Mouse (Mus musculus) central nervous system, embryonic 14 days (tissue): ENCODE measurements around the gene Ezh1. TPM values are rescaled to one million over a fixed set of nuclear protein-coding genes. Genes with fewer than 3 reads are reported as not detected.

ENCODE experiments used
- polyA plus RNA-seq: library from polyadenylated mRNA; depleted of rRNA; stranded (reverse); fragments of >200 nt; gene quantifications from 2 replicates; pipeline ENCODE4 v1.2.3, GENCODE M21; 2012; rRNA removed

Gene Ezh1
- polyA plus RNA-seq = 27.4 and 32.0 TPM in 2 replicates

DNA sequence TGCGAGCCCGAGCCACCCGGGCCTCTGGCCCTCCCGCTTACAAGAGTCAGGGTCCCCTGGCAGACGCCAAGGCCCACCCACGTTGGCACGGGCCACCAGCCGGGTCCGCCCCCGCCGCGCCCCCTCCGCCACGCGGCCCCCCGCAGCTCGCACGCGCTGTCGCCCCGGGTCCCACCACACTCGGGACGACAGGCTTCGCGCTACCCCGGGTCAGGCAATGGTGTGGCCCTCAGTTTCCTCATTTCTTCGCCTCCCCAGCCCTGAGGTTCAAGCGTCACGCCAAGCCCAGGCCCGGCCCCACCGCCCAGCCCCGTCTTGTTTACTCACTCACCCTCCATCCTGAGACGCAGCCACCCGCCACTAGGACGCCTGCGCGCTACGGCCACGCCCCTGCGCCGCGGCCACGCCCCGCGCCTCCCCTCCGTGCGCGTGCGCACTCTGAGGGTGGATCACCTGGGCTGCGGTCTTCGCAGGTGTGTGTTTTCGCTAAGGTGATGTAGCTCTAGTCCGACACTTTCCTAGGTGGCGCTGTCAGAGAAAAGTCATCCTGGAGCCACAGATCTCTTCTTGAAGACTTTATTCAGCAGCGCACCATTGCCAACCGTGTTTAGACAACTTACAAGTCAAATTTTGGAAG lies at the start of gene Ezh1:
Gene Ezh1 (minus strand): TSS at position 399 of the 637 bp plus-strand sequence.

DNA sequence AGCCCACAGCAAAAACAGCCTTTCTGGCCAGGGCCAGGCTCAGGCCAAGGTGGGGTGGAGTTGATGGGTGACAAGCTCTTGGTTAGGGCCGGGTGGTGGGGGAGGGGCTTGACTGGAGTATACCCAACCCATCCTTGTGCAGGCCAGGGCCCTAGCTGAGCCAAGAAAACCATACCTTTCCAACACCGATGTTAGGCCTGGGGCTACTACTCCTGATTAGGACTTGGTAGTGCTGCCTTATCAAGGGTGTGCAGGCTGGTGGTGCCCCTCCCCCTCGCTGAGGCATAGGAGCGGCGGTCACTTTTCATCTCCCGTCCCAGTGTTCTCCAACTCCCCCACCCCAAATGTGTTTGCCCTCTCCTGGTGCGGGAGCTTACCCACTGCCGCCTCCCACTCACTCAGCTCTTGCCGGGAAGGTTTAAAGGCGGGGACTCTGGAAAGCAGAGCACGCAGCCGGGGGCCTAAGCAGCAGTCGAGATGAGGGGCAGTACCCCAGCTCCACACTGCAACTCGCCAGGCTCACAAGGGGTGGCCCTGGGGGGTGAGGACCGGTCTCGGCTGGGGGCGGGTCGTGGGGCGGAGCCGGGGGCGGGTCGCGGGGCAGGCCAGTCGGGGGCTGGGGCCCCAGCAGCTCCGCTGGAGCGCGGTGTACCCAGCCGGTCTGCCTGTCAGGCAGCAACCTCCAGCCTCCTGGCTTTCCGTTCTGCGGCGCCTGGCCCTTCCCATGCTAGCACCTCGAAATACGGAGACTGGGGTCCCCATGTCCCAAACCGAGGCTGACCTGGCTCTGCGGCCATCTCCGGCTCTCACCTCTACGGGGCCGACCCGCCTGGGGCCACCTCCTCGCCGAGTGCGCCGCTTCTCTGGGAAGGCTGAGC lies 33.9 kb upstream of the Ezh1 start, which contains the start of gene Wnk4:
Gene Wnk4 (plus strand): TSS at position 620 of the 878 bp plus-strand sequence.

DNA sequence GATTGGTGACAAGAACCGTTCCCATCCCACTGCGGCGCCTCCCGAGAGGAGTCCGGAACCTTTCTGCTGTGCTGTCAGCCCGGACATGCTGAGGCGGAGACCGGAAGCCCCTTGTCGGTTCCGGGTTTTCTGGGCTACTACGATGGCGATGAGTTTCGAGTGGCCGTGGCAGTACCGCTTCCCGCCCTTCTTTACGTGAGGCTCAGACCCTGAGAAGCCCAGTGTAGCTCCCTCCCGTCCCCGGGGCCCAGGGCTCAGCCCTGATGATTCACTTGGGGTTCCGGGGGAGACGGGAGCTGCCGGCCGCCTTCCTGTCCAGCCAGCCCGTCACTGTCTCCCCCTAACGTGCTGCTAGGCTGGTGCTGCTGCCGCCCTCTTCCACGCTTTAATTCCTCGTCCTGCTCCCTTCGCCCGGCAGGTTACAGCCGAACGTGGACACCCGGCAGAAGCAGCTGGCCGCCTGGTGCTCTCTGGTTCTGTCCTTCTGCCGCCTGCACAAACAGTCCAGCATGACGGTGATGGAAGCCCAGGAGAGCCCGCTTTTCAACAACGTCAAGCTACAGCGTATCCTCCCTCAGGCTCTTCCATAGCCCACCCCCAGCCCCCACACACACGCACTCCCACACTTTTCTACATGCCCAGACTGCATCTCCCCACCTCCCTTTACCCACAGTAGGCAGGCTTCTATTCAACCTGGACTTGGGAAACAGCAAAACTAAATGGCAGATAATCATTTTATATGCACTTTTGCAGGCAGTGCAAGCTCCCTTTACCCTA lies 27.5 kb upstream of the Ezh1 start, which contains the start of gene Vps25:
Gene Vps25 (plus strand): TSS at position 95 of the 777 bp plus-strand sequence.

DNA sequence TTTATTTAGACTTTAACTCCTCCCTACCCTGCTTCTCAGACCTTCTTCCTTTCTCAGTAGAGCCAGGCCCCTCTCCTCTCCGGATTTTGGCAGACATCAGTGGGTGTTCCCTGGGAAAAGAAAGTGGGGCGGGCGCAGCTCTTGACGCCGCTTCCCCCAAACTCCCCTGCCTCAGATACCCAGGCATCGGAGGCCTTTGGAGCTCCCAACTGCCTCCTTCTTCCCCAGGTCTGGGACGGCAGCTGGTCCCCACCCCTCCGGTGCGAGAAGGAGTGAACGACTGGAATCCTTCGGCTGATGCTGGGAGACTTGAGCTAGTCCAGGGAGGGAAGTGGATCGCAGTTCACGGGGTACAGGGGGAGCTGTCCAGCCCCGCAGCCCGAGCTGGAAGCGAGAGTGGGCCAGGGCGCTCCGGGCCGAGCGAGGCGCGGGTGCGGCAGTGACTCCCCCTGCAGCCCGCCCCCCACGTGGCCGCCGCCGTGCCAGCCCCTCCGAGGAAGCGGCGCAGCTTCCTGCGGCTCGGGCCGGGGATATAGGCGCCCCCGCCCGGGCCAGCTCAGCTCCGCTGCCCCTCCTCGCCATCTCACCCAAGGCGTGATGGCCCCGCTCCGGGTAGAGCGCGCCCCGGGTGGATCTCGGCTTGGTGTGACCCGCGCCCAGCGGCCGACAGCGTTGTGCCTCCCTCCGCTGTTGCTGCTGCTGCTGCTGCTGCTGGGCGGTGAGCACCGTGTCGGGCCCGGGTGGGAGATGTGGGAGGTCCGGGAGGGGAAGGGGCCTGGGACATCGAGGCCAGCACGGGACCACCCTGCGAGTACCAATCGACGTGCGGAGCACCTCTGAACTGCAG lies 19.8 kb upstream of the Ezh1 start, which contains the start of gene Ramp2:
Gene Ramp2 (plus strand): TSS at position 174 of the 847 bp plus-strand sequence.

DNA sequence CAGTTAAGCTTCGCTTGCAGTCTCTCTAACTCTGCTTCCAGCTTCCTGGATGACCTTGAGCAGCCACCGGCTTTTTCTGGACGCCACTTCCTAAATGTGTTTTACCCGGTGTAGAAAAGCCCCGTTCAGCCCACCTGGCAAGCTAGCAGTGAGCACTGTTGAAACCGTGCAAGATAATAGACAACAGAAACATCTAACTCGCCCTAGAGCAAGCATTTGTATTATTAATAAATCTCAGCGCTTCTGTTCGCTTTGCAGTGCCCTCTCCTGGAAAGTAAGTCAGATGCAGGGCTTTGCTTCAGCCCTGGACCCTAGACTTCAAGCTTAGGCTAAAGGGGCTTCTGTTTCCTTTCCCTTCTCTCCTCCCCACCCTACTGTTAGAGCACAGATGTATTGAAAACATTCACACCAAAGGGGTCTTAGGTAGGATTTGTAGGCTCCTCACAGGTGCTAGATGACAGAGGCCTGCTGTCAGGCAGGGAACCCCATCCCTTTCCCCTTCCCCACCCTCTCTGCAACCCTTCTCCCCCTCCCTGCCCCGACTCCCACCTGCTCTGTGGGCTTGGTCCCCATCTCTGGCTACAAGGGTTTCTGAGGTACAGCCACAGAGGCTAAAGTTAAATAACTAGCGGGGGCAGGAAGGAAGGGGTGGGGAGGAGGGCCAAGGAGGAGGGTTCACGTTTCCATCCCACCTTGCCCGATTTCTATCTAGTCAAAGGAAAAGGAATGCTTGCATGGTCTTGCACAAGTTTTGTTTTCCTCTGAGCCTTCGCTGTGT lies 51.2 kb downstream of the Ezh1 start, which contains the start of gene Ccr10:
Gene Ccr10 (minus strand): TSS at position 593 of the 778 bp plus-strand sequence.

DNA sequence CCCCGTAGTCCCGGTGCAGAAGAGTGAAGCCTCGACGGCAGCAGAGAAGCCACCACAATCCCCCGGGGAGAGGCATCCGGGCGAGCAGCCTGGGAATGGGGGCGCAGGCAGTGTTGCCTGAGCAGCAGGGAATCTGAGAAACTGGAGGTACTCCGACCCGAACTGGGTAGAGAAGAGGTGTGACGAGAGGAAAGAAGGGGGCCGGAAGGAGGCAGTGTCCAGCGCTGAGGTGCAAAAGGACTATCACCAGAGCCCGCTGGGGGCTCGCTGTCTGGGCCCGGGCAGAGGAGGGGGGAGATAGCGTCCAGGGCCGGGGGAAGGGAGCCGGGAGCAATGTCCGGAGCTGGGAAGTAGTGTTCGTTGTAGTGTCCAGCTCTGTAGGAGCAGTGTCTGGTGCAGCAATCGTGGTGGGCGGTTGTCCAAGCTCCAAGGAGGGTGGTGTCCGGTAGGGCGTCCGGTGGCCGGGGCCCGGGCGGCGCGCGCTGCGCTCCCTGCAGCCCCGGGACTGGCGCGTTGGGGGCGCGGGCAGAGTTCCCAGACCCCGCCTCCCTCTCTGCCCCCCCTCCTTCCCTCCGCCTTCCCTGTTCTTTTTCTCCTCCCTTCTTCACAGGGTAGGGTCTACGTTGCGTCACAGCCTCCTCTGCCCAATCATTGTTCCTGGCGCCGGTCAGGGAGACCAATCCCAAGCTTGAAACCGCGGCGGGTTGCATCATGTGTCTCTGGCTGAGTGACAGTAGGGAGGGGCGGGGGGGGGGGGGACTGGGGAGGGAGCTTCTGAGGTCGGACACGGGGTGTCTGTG lies 55.3 kb downstream of the Ezh1 start, which contains the start of gene Plekhh3:
Gene Plekhh3 (minus strand): TSS at position 541 of the 800 bp plus-strand sequence.

DNA sequence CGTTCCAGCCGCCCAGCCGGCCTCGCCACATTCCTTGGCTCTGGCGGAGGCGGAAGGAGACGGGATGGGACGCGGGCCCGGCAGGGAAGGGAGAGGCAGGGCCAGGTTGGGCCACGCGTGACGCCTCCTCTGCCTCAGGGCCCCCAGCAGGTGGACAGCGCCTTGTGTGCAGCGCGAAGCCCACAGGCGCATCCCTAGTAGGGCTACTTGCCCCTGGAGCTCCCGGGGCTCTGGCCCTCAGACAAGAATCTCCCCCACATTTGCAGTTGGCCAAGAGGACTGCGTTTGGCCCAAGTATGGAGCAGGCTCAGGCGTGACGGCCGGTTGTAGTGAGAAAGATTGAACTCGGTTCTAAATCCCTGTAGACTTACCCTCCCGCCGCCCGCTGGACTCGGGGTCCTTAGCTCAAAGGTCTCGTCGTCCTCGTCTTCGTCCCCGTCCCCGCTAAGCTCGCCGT lies 55.9 kb downstream of the Ezh1 start, which contains the start of gene Cntnap1:
Gene Cntnap1 (plus strand): TSS at position 170 of the 457 bp plus-strand sequence.

DNA sequence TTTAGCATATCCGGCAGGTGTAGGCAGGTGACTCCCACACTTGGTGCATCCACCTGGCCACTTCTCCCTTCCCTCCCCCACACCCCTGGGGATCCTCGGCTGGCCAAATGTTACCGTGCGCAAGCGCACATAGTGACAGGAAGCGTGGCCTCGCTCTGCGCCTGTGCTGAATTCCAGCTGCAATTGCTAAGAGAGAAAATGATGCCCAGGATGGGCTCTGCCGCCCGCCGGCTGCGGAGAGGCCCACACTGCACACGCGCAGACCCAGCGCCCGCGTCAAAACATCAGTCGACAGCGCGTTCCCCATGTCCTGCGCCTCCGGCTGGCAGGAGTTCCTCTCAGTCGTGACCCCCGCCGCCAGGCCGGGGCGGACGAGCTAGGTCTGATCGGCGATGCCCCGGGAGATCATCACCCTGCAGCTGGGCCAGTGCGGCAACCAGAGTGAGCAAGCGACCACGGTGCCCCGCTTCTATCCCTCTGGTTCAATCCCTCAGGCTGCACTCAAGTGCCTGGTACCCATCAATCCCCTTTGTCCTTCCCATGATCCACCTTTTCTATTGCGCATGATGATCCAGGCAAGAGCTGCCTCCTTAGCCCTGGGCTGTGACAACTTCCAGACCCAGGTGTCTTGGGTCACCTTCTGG lies 70.4 kb downstream of the Ezh1 start, which contains the start of gene Tubg2:
Gene Tubg2 (plus strand): TSS at position 180 of the 644 bp plus-strand sequence.

Other genes with a start within 250 kb of the Ezh1 start
- 146 and 170 TPM in 2 replicates for gene Atp6v0a1, start 217.0 kb downstream of the Ezh1 start, polyA plus RNA-seq
- 9.0 and 11.7 TPM in 2 replicates for gene Naglu, start 156.5 kb downstream of the Ezh1 start, polyA plus RNA-seq
- gene Hsd17b1, start 148.1 kb downstream of the Ezh1 start, polyA plus RNA-seq = 0.57 and 0.60 TPM in 2 replicates
- gene Coasy, start 143.9 kb downstream of the Ezh1 start, polyA plus RNA-seq = 53.2 and 56.6 TPM in 2 replicates
- 55.4 and 59.4 TPM in 2 replicates for gene Mlx, start 139.2 kb downstream of the Ezh1 start, polyA plus RNA-seq
- gene Psmc3ip, start 131.0 kb downstream of the Ezh1 start, polyA plus RNA-seq = 26.7 and 35.7 TPM in 2 replicates
- 61.6 and 65.4 TPM in 2 replicates for gene Retreg3, start 106.6 kb downstream of the Ezh1 start, polyA plus RNA-seq
- 30.2 and 32.6 TPM in 2 replicates for gene Tubg1, start 106.5 kb downstream of the Ezh1 start, polyA plus RNA-seq
- gene Tubg2, start 70.6 kb downstream of the Ezh1 start, polyA plus RNA-seq = 25.1 and 25.6 TPM in 2 replicates
- gene Cntnap1, start 55.9 kb downstream of the Ezh1 start, polyA plus RNA-seq = 3.3 and 5.1 TPM in 2 replicates
- gene Plekhh3, start 55.1 kb downstream of the Ezh1 start, polyA plus RNA-seq = 8.5 and 12.1 TPM in 2 replicates
- 0.16 and 0.34 TPM in 2 replicates for gene Ccr10, start 51.0 kb downstream of the Ezh1 start, polyA plus RNA-seq
- gene Ramp2, start 19.6 kb upstream of the Ezh1 start, polyA plus RNA-seq = 61.7 and 80.4 TPM in 2 replicates
- 67.6 and 69.5 TPM in 2 replicates for gene Vps25, start 27.2 kb upstream of the Ezh1 start, polyA plus RNA-seq
- gene Wnk4, start 34.1 kb upstream of the Ezh1 start, polyA plus RNA-seq = 5.1 and 10.7 TPM in 2 replicates
- gene Cntd1, start 52.5 kb upstream of the Ezh1 start, polyA plus RNA-seq = 0.93 and 1.1 TPM in 2 replicates
- 153 and 181 TPM in 2 replicates for gene Coa3, start 52.7 kb upstream of the Ezh1 start, polyA plus RNA-seq
- 116 and 133 TPM in 2 replicates for gene Becn1, start 75.8 kb upstream of the Ezh1 start, polyA plus RNA-seq
- gene Psme3, start 89.8 kb upstream of the Ezh1 start, polyA plus RNA-seq = 118 and 123 TPM in 2 replicates
- 9.5 and 10.2 TPM in 2 replicates for gene Aoc2, start 98.6 kb upstream of the Ezh1 start, polyA plus RNA-seq
- 0.27 and 0.85 TPM in 2 replicates for gene Aoc3, start 104.1 kb upstream of the Ezh1 start, polyA plus RNA-seq
- gene G6pc, start 141.1 kb upstream of the Ezh1 start, polyA plus RNA-seq = not detected in 2 replicates
- gene Aarsd1, start 191.2 kb upstream of the Ezh1 start, polyA plus RNA-seq = 55.6 and 56.6 TPM in 2 replicates
- gene Gm27029, start 198.3 kb upstream of the Ezh1 start, polyA plus RNA-seq = 3.9 and 4.4 TPM in 2 replicates
- gene Rundc1, start 198.6 kb upstream of the Ezh1 start, polyA plus RNA-seq = 27.5 and 28.6 TPM in 2 replicates
- gene Ptges3l, start 198.9 kb upstream of the Ezh1 start, polyA plus RNA-seq = 3.3 and 7.2 TPM in 2 replicates
- 965 and 994 TPM in 2 replicates for gene Rpl27, start 215.8 kb upstream of the Ezh1 start, polyA plus RNA-seq
- 5.3 and 8.1 TPM in 2 replicates for gene Ifi35, start 221.9 kb upstream of the Ezh1 start, polyA plus RNA-seq
- gene Rnd2, start 238.5 kb upstream of the Ezh1 start, polyA plus RNA-seq = 141 and 209 TPM in 2 replicates
- gene Vat1, start 239.8 kb upstream of the Ezh1 start, polyA plus RNA-seq = 147 and 149 TPM in 2 replicates